ENCODE assay signal across 8 mouse cellular contexts in the genomic region with DNA sequence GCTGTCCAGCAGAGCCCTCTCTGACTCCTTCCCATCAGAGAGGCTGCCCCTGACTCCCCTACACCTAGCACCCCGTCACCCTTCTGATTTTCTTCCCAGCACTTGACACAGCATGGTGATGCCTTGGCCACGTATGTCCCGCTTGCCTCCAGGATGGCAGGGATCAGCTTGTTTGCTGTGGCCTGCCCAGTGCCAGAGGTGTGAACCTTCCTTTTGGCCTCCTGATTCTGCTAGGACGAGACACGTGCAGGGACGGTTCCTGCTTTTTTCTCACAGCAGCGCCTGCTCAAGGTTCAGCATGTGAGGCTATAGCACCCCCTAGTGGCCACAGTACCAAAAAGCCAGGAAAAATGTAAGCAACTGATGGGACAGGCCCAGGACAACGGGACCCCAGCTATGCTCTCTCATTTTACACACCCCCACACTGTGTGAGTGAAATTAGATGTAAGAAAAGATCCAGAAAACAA.
DNase-seq lines count a peak whose midpoint lies in the region; ATAC-seq lines count a peak whose summit lies in the region.

No protein-coding gene starts in this region.

- peak overlapping the region; percentile 41 for H3K4me2 ChIP-seq in hindbrain, embryonic 16.5 days (ENCODE audit: low read length)

- H3K27ac ChIP-seq in hindbrain, embryonic 16.5 days (ENCODE audit: low read depth, low read length) = no peak overlapping the region

- no peaks in the 10 kb centered on the region for H3K9me3 ChIP-seq in hindbrain, embryonic 16.5 days (ENCODE audit: control insufficient read depth, low read length)

- no peak overlapping the region for H3K4me3 ChIP-seq in hindbrain, embryonic 16.5 days (ENCODE audit: low read length)

- whole genome bisulfite sequencing in hindbrain, embryonic 16.5 days = 12% methylated on average over 8 of the region's 8 CpGs

- peak overlapping the region; percentile 44 for H3K9ac ChIP-seq in hindbrain, embryonic 16.5 days (ENCODE audit: low read depth, low read length)

- H3K27me3 ChIP-seq in hindbrain, embryonic 16.5 days (replicated peaks; ENCODE audit: control insufficient read depth, insufficient read depth, low read length) = no peaks in the 10 kb centered on the region

- DNase-seq in NIH3T3 (ENCODE audit: low read depth) = peak; percentile 92
- DNase-seq in cerebellum, postnatal 14 days = peak; percentile 92 to 95
- peak; percentile 87 for DNase-seq in gastrocnemius, adult 18-20 months (ENCODE audit: low spot score)
- peak; percentile 75 for DNase-seq in left cerebral cortex, adult 11 months (ENCODE audit: low spot score)
- peak; percentile 66 to 87 for DNase-seq in lung, postnatal 4 days
- DNase-seq in retina, postnatal 7 days (ENCODE audit: low read depth, low spot score) = peak; percentile 76
- DNase-seq in urinary bladder, adult 2 months (ENCODE audit: low spot score) = peak; percentile 50

- peak; percentile 60 for ATAC-seq in hindbrain, embryonic 16.5 days

- H3K4me1 ChIP-seq in hindbrain, embryonic 16.5 days (ENCODE audit: control insufficient read depth, insufficient read depth, low read depth, low read length) = peaks cover 7% of the 10 kb centered on the region

- no peaks in the 10 kb centered on the region for H3K36me3 ChIP-seq in hindbrain, embryonic 16.5 days (ENCODE audit: control insufficient read depth, insufficient read depth, low read length)
